Mouse (Mus musculus): ENCODE data around the gene Gm8126. TPM values are rescaled to one million over a fixed set of nuclear protein-coding genes. Genes with fewer than 3 reads are reported as not detected.
"Not testable (repeated sequence)": the region's sequence is repeated elsewhere in the genome, so short reads cannot be mapped to it uniquely, and the experiment has no call there.

Gene Gm8126
- polyA plus RNA-seq, 1 experiment from 2014 or later: not detected

DNA sequence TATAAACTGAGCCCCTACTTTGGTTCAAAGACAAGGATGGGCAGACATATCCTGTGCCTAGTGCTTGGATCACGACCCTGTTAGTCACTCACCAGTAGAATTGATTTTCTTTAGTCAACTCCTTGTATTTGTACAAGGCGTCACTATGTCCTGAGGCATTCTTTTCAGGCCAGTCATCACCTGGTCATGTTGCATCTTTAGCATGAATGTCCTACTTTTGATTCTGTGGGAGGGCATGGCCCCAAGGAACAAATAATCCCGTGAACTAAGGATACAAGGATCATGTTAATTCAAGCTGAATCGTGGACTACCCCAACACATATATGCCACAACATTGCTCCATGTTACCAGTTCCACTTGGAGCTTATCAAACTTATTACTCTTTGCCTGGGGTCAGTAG is 19.7 kb downstream of the Gm8126 start:
- ATAC-seq (replicated peaks); H3K9me3 ChIP-seq; H3K27me3 ChIP-seq (replicated peaks); H3K36me3 ChIP-seq (replicated peaks); H3K4me2 ChIP-seq; H3K4me1 ChIP-seq; H3K4me3 ChIP-seq; H3K27ac ChIP-seq; H3K9ac ChIP-seq: not testable (repeated sequence)
- WGBS: 75% methylated on average over 4 of the region's 4 CpGs

DNA sequence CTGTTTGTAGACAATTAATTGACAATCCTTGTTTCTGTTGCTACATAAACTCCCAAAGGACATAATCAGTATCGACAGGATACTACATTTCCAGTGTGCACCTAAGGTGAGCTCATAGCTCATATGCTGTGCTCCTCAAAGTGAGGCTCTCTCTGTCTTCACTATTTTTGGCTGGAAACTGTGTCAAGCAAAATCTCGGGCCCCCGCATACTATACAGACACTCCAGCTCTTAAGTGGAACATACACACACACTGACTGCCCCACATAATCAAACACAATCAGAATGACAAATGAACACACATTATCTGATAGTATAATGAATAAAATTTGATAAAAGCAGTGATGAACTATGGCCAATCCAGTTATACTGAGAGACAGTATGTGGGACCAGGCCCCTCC is 20.2 kb downstream of the Gm8126 start:
- H3K27ac ChIP-seq; H3K36me3 ChIP-seq (replicated peaks); H3K27me3 ChIP-seq (replicated peaks); H3K9ac ChIP-seq; H3K9me3 ChIP-seq; H3K4me2 ChIP-seq; ATAC-seq (replicated peaks); H3K4me3 ChIP-seq; H3K4me1 ChIP-seq: not testable (repeated sequence)
- 94% methylated on average over 3 of the region's 3 CpGs for WGBS

DNA sequence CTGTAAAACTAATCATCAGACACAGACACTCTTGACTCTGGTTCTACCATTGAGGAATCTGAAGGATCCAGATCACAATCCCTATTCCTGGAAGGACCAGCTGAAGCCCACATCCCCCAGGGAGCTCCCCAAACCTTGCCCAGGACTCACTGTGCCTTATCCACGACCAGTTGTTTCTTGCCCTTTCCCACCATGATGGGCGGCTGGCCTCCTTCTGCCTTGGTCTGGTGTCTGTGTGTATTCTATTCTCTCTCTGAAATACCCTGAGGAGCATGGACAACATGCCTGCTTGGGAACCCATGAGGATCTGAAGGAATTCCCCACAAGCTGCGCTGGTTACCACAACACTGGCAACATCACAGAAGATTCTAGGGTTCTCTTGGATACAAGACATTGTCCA is 35.1 kb downstream of the Gm8126 start, which contains the start of gene Gm8127:
Gm8127 (minus strand) TSS at position 330 of the 400 bp plus-strand sequence.
- ATAC-seq (replicated peaks); H3K4me3 ChIP-seq; H3K4me1 ChIP-seq; H3K4me2 ChIP-seq; H3K27ac ChIP-seq; H3K27me3 ChIP-seq (replicated peaks); H3K9me3 ChIP-seq; H3K36me3 ChIP-seq (replicated peaks); H3K9ac ChIP-seq: not testable (repeated sequence)
- WGBS: 78% methylated on average over 3 of the region's 3 CpGs

Other genes with a start within 250 kb of the Gm8126 start
- gene Gm10376, start 243.0 kb upstream of the Gm8126 start, polyA plus RNA-seq (2015; fragmentation: Nextera tagmentation; extraction: Ambion mirVana): not detected in 2 replicates
- gene Gm8094, start 182.0 kb upstream of the Gm8126 start, polyA plus RNA-seq (2015; fragmentation: Nextera tagmentation; extraction: Ambion mirVana): not detected in 2 replicates
- gene Gm8104, start 158.0 kb upstream of the Gm8126 start, polyA plus RNA-seq (2015; fragmentation: Nextera tagmentation; extraction: Ambion mirVana): not detected in 2 replicates
- not detected in 2 replicates for gene Gm7233, start 78.8 kb upstream of the Gm8126 start, polyA plus RNA-seq (2015; fragmentation: Nextera tagmentation; extraction: Ambion mirVana)
- gene Gm8122, start 23.3 kb upstream of the Gm8126 start, polyA plus RNA-seq (2015; fragmentation: Nextera tagmentation; extraction: Ambion mirVana): not detected in 2 replicates
- not detected in 2 replicates for gene Gm9732, start 16.4 kb downstream of the Gm8126 start, polyA plus RNA-seq (2015; fragmentation: Nextera tagmentation; extraction: Ambion mirVana)
- not detected in 2 replicates for gene Gm8127, start 35.2 kb downstream of the Gm8126 start, polyA plus RNA-seq (2015; fragmentation: Nextera tagmentation; extraction: Ambion mirVana)
- gene 1700001F09Rik, start 89.2 kb downstream of the Gm8126 start, polyA plus RNA-seq (2015; fragmentation: Nextera tagmentation; extraction: Ambion mirVana): not detected in 2 replicates
- gene Gm8138, start 157.7 kb downstream of the Gm8126 start, polyA plus RNA-seq (2015; fragmentation: Nextera tagmentation; extraction: Ambion mirVana): not detected in 2 replicates